Mouse (Mus musculus) spleen, postnatal 4 days (tissue): ENCODE results near the gene Serpinf2.
A peak's percentile ranks its signal among the peaks of the same experiment; 100 is the strongest.

Source experiments
- DNase-seq, 2 experiments: peaks; one replicate each; pipeline ENCODE4 v3.0.0; 2022; ENCODE audit warnings: low spot score in 2 of 2

Gene Serpinf2

DNA sequence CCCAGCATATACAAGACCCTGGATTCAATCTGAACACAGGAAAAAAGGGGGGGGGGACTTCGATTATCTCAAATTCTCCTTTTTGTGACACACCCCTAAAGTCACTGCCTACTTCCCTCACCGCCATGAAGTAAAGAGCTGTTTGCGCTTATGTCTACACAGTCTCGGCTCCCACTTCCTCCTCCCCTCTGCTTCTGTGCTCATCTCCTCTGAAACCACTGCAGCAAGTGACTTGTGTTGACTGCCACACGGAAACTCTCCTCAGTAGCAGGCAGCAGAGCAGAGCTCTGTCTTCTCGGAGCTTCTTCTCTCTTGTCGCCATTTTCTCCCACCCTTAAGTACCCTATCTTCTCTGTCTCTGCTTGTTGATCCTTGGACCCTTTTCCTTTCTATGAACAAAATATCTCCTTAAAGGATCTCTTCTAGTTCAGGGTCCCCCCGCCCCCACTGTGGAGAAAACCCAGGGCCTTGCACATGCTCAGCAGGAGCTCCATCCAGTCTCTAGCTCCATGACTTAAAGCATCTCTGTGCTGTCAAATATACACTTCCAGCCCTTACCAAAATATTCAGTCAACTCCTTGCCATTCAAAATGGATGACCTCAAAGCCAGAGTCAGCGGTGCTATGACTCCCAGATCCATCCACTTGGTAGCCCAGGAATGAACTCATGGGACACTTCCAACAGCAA is 10.2 kb downstream of the Serpinf2 start:
- DNase-seq: no peak

DNA sequence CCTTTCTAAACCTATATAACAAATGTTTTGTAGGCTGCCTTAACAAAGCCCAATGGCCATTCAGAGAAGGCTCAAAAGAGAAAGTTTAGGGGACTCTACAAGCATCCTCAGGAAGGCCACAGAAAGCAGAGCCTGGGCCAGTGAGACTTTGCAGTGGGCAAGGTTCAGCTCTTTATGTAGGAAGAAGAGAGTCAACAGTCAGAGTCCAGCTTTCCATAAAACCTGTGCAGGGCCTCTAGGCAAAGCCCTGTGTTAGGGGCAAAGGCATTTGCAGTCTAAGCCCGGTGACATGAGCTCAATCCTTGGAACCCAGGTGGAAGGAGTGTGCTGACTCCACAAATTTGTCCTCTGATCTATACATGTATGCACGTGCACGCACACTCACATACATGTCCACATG is 14.9 kb downstream of the Serpinf2 start:
- no peak for DNase-seq

DNA sequence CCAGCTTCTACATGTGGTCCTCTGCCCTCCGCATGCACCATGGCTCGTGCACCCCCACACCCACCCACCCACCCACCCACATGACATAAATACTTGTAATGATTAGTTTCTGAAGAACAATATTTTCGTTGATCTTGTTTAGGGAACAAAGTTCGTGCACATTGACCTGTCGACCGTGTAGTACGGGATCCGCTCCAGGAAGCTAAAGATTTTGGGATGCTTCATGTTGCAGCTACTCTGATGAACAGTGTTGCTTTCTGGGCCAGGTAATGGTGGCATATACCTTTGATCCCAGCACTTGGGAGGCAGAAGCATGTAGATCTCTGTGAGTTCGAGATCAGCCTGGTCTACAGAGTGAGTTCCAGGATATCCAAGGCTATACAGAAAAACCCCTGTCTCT is 15.4 kb downstream of the Serpinf2 start:
- no peak for DNase-seq

DNA sequence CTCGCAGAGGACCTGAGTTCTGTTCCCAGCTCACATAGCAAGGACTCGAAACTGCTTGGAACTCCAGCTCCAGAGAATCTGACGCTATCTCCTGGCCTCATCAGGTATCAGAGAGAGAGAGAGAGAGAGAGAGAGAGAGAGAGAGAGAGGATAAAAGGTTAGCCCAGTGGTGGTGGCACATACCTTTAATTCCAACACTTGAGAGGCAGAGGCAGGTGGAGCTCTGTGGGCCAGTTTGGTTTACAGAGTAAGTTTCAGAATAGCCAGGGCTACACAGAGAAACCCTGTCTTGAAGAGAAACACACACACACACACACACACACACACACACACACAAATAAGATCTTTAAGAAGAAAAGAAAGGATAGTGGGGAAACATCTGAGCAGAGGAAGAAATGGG is 16.3 kb downstream of the Serpinf2 start:
- no peak for DNase-seq

DNA sequence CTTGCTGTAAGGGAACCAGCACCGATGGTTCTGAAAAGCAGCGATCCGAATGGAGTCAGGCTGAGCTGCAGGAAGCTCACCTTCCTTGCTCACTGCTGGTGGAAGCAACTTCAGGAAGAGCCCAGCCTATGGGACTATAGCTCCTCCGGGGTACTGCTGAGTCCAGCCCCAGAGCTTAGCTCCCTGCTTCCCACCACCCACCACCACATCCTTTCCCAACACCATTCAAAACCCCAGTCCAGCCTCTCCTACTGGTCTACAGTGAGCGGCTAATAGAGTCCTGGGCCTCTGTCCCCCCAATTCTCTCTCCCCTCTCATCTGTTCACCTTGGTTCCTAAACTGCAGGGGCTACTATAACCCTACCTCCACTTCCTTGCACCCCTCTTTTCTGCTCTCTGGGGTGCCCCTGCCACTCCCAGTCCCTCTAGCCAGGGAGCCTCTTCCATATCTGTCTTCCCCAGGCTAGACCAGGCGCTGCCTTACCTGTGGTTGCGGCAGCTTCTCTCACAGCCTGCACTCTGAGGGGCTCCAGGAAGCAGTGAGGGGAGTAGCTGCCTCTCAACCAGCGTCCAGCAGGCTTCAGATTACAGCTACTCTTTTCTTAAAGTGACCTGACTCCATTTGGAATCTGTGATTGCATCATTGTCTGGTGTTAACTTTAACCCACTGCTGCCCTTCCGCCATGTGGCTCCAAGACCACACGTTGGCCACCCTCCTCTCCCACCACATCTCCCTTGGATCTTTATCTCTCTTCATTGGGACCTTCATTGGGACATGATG is 17.2 kb downstream of the Serpinf2 start, which contains the start of gene Serpinf1:
TSS of gene Serpinf1 (minus strand) at position 689 of the 780 bp plus-strand sequence.
- DNase-seq: no peak

DNA sequence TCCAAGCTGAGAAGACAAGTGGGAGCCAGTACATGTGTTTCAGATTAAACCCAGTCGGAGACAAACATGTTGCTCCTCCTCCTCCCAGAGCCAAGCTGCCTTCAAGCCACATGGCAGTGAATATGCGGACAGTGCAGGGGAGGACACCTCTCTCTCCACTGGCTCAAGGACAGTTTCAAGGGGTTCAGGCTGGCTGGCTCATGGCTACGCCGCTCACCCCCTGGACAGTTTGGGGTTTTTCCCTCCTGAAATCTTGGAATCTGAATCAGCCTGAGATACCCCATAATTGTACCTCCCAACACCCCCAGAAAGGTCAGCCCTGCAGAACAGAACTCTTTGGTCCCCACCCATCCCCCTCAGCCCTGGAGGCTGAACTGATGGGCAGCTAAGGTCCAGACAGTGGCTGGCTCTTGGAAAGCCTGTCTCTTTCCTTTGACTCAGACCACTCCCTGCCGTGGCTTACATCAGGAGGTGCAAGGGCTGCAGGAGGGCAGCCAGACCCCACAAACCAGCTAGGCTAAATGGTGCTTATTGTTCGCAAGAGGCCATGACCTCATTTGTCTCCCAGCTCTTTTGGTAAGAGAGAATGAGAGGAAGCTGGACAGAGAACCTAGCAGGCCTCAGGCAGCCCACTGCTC is 17.9 kb downstream of the Serpinf2 start:
- DNase-seq: no peak

DNA sequence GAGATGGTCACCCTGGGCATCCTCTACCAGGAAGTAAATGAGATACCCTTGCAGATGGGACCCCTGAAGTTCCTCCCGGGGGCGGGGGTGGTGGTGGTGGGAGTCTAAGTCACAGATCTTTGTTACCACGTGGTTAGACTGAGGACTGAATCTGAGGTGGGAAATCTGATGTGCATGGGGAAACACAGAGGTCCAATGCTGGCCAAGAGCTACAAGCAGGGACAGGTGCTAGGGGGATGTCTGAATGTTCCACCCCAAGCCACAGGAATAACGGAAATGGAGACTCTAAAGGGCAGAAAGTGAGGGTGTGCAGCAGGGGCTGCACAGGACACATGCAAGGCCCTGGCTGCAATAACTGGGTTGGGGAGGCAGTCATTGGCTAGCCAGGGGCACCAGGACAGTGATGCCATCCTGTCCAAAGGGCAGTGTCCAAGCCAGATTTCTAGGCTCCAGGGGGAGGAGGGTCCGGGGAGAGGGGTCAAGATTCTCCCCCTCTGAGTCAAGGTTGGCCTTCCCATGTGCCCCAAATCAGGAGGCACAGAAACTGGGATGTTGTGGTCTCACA is 18.5 kb downstream of the Serpinf2 start:
- DNase-seq: no peak

DNA sequence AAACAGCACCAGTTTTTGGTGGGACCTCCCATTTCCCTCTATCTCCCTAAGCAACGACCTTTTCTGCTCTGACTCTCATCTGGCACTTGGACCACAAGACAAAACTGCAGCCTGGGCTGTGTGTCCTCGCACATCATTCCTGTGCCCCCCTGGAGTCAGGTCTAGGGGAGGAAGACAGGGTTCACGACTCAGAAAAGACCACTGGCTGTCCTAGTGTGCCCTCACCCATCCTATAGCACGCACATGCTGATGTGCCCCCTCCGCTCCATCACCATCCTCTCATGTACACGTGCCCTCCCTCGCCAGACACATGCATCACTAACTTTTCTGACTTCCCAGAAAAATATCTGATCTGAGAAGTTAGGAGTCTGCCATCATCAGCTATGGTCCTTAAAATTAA is 19.4 kb downstream of the Serpinf2 start:
- DNase-seq: no peak

DNA sequence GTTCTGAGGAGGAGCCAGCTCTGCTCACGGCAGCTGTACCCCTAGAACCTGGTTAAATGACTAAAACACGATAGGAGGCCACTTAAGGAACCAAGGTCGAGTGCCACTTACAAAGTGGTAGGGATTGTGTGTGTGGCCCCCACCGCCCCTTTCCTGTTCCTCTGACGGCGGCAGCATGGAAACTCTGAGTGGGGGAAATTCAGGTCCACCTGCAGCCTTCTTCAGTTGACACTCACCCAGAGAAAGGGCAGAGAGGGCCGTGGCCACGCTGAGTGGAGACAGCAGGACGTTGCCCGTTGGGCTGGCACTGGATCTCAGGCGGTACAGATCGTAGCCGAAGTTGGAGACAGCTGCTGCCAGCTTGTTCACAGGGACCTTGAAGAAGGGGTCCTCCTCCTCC is 23.4 kb downstream of the Serpinf2 start:
- DNase-seq: no peak

DNA sequence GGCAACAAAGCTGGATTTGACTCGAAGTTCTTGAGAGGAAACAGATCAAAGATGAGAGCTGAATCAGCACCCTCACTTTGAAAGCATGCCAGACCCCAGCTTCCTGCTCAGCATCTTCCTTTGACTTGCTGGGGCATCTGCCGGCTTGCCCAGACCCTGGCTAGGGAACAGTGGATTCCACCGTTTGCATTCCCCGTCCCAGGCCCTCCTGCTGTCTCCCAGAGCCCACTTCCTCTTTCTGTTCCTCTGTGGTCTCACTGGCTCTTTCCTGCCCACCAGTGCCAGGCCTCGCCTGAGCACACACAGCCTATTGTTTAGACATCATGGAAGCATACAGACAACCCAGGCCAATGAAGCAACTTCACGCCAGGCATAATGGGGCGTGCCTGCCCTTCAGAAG is 24.3 kb downstream of the Serpinf2 start:
- DNase-seq: no peak

DNA sequence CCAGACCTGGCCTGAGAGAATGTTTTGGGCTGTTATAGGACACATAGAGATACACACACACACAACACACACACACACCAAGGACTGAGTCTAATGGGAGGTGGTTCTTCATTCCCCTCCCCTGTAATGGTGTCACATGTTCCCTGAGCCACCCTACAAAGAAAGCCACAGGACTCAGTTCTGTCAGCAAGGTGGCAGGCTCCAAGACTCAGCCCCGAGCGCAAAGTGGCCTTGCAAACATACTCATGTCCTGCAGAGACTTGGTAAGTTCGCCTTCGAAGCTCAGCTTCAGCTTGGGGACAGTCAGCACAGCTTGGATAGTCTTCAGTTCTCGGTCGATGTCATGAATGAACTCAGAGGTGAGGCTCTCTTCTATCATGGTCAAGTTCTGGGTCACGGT is 28.8 kb downstream of the Serpinf2 start:
- no peak for DNase-seq

DNA sequence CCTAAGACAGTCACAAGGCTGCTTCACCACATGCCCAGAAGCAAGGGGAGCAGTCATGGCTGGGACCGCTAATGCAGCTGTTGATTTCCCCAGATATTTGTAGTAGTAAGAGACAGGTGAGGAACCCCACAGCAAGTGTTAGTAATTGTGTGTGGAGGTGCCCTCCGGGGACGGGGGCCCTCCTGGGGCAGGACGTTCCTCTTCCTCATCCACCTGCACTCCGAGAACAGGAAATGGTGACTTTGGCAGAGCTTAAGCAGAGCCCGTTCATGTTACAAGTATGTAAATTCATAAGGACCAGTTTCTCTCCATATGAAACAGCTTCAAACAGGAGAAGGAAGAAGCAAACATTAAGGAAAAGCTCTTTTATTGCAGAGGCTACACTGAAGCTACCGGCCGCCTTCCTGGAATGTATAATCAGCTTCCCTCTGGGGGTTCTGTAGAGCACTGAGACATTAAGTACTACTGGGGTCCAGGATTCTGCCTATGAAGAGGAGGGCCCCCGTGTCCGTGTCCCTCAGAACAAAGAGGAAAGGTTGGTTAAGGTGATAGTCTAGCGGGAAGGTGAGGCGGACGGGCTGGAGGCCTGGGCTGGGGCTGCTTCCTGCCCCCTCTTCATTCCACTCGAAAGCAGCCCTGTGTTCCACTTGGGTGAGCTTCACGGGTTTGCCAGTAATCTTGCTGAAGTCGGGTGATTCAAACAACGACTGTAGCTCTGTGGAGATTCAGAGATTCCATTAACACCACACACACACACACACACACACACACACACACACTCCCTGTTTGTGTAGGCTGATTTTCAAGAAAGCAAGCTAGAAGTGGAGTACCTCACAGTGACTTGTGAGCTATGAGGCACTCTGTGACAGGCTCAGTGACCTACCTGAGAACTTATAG is 29.5 kb downstream of the Serpinf2 start:
- DNase-seq: no peak

DNA sequence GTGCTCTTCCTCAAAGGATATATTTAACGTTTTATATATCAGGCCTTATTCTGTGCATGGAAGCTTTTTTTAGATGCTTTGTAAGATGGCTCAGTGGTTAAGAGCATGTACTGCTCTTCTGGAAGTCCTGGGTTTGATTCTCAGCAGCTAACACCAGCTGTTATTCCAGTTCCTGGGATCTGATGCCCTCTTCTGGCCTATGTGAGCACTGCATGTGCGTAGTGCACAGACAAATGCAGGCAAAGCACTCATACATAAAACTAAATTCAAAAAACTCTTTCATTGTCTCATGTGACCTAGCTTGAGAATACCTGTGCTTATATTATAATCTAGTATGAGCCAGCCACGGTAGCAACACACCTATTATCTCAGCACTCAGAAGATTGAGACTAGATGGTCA is 32.5 kb downstream of the Serpinf2 start:
- peak; percentile 71 to 88 for DNase-seq

DNA sequence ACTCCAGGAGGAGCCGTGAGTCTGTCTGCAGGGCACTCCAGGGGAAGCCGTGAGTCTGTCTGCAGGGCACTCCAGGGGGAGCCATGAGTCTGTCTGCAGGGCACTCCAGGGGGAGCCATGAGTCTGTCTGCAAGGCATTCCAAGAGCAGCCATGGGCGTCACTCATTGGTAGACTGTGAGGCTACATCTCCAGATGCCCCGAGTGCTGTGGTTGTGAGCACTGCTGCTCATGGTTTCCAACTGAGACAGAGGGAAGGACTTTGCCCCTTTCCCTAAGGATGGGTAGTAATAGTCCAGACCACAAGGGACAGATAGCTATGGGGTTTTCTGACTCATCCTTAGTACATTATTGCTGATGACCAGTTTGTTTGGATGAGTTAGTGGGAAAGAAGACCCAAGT is 33.3 kb downstream of the Serpinf2 start:
- DNase-seq: no peak

DNA sequence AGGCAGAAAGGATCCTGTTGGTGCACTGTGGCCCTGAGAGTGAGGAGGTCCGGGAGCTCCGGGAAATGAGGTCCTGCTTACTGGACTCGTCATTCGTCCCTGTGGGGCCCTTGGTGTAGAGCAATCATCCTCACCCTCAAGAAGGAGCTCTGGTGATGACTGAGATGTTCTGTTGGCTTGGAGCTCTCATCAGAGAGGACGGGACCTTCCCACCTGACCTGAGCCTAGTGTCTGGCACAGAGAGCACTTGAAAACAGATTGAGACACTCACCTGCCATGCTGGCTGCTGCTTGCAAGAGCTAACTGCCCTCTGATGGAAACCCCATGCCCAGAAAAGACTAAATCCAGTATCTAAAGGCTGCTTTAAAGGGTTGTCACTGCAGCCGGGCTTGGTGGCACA is 34.6 kb downstream of the Serpinf2 start:
- no peak for DNase-seq

DNA sequence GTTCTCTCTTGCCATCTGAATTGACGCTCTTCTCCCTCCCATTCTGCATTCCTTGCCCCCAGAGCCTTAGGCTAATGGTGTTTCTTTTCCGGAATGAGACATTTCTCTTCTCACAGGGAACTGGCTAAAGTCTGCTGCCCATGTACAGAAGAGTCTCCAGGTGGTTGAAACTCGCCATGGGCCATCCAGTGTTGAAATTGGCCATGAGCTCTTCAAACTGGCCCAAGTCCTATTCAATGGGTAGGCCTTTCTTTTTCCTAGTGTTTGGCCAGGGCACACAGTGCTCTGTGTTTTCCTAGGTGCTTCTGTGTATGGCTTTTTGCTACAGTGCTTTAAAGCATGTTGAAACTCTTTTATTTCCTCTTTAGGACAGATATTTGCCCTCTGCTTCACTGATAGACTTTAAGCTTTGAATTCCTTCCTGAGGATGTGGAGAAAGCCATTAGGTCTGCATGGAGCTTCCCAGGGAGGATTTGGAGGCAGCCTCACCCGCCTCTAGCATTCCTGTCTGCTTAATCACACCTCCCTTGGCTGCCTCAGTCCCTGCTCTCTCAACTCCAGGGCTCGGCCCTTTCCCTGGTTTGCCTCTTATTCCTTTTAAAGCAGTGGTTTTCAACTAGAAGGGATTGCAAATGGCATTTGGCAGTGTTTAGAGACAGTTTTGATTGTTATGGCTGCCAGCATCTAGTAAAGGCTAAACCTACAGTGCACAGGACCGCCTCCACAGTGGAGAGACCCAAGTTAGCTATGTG is 35.9 kb downstream of the Serpinf2 start:
- DNase-seq: no peak

DNA sequence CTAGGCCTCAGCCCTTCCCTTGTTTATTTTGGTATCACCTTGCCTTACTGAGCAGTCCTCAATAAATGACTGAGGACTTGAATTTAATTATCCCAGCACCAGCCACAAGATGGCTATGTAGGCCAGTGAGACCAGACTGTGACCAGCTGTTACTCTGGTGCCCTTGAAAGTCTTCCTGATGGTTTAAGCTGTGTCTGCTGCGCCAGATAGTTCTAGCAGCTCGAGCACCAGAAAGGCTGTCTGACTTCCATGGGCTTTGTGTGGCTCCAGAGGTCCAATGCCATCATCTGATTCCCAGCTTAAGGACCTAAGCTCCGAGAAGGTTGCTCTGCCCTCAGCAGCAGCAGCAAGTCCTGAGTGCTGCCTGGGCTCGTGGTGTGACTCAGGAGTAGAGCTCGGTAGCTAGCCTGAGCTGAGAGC is 37.1 kb downstream of the Serpinf2 start:
- DNase-seq: peak in 1 of 2 experiments; percentile 31

DNA sequence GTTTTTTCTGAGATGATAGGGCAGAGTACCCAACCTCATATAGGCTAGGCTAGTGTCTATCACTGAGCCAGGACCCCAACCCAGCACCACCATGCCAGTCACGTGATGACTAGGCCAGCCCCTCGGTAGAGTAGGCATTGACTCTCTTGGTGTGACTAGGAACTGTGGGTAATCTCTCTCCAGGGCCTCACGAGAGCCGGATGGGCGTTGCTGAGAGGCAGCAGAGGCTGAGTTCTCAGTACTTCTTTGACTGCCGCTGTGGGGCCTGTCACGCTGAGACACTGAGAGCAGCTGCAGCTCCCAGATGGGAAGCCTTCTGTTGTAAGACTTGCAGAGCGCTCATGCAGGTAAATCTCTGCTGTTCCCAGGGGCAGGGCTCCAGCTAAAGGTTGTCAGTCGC is 39.3 kb downstream of the Serpinf2 start:
- DNase-seq: peak in 1 of 2 experiments; percentile 30

DNA sequence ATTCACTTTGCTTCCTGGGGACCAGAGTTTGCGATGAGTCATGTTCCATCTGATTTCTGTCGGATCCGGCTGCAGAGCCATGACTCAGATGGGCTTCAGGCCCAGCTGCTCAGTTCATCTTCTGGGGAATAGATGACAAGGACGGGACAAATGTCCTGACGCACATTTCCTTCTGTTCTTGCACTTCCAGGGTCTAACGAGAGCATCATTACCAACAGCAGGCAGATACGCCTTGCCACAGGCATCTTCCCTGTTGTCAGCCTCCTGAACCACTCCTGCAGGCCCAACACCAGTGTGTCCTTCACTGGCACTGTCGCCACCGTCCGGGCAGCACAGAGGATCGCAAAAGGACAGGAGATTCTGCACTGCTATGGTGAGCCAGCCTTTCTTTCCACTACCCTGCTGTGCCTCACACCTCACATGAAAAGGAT is 40.0 kb downstream of the Serpinf2 start:
- no peak for DNase-seq

DNA sequence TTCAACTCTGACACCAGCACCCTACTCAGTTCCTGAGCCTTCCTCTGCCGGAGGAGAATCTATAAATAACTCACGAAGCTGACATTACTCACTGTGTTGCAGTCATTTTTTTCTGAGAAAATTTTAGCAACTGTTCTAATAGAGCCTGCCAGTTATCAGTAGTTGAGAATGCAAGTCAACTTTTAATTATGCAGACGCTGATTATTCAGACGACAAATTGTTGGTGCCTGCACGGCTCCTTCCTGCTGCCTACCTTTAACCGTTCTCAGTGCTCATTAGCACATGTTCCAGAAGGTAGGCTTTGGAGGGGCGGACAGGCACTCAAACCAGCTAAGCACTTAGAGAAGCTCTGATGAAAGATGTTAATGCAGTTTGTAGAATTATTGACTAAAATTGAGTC is 41.9 kb downstream of the Serpinf2 start:
- DNase-seq: no peak

DNA sequence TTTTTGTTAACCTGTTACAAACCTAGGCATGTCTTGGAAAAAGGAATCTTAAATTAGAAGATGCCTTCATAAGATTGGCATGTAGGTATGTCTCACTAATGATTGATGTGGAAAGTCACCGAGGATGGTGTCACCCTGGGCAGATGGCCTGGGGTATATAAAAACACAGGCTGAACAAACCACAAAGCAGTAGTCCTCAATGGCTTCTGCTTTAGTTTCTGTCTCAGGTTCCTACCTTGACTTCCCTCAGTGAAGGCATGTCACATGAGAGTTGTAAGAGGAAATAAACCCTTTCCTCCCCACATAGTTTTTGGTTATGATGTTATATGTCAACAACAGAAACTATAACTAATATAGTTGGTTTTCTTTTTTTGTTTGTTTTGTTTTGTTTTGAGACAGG is 43.8 kb downstream of the Serpinf2 start:
- DNase-seq: no peak
